Mouse (Mus musculus) midbrain, embryonic 14.5 days (tissue): ENCODE measurements around the gene Syn2. TPM values are rescaled to one million over a fixed set of nuclear protein-coding genes. Genes with fewer than 3 reads are reported as not detected.

ENCODE experiments used
- ATAC-seq: fragments of 200-750 bp; cut with Nextera tagmentation; 2 replicates; pipeline ENCODE4 v1.8.0; 2017; ENCODE audit warnings: moderate number of reproducible peaks, moderate library complexity; ENCODE audit not compliant: low FRiP score, low TSS enrichment
- DNase-seq: peaks from one replicate; pipeline ENCODE4 v3.0.0-alpha.2; 2015
- H3K27ac ChIP-seq: fragments of 300-500 bp; sonication (generic); replicated peaks from 2 replicates; pipeline ENCODE4 v1.5.1; 2014; ENCODE audit warnings: mild to moderate bottlenecking, low read depth, low read length, moderate library complexity
- H3K27me3 ChIP-seq: fragments of 300-500 bp; sonication (generic); 2 replicates; pipeline ENCODE4 v1.6.1; 2014; ENCODE audit warnings: low read length, control low read depth, mixed read lengths; ENCODE audit not compliant: control insufficient read depth, insufficient read depth
- H3K36me3 ChIP-seq: fragments of 300-500 bp; sonication (generic); 2 replicates; pipeline ENCODE4 v1.6.1; 2014; ENCODE audit warnings: low read length, control low read depth; ENCODE audit not compliant: control insufficient read depth, insufficient read depth
- H3K4me1 ChIP-seq: fragments of 300-500 bp; sonication (generic); 2 replicates; pipeline ENCODE4 v1.6.1; 2014; ENCODE audit warnings: mild to moderate bottlenecking, antibody characterized with exemption, low read length, control low read depth; ENCODE audit not compliant: control insufficient read depth, insufficient read depth
- H3K4me2 ChIP-seq: fragments of 300-500 bp; sonication (generic); 2 replicates; pipeline ENCODE4 v1.6.1; 2014; ENCODE audit warnings: mild to moderate bottlenecking, low read length, moderate library complexity
- H3K4me3 ChIP-seq: fragments of 300-500 bp; sonication (generic); replicated peaks from 2 replicates; pipeline ENCODE4 v1.5.1; 2014; ENCODE audit warnings: low read depth, low read length
- H3K9ac ChIP-seq: fragments of 300-500 bp; sonication (generic); replicated peaks from 2 replicates; pipeline ENCODE4 v1.6.1; 2014; ENCODE audit warnings: mild to moderate bottlenecking, low read length, moderate library complexity
- H3K9me3 ChIP-seq: fragments of 300-500 bp; sonication (generic); 2 replicates; pipeline ENCODE4 v1.6.1; 2016; ENCODE audit warnings: low read length, control low read depth, mixed read lengths; ENCODE audit not compliant: control insufficient read depth
- WGBS: fragments of 180-500 bp; shearing (Covaris S2); extraction: QIAGEN DNeasy Blood & Tissue Kit; methylation state at CpG from one replicate; pipeline ENCODE4 v1.1.7; 2014; 5-methylcytosine and 5-hydroxymethylcytosine counted together
- polyA plus RNA-seq: library from polyadenylated mRNA; unstranded; fragments of >200 nt; fragmentation: Nextera tagmentation; extraction: Ambion mirVana; gene quantifications from 2 replicates; pipeline ENCODE4 v1.2.1, GENCODE M21; 2014

Syn2 gene
- polyA plus RNA-seq, 1 experiment from 2014 or later, result 39.9 TPM

GRCm38 (mm10) chr6:115269561-115269960 is 134.9 kb downstream of the Syn2 start:
- Histone ChIP-seq H3K4me1 (0 out of 2 replicates have a peak, but pooled peaks cover 4% of the 10 kb centered on the region), H3K4me3 (no peak overlapping the region), H3K27ac (no peak overlapping the region), H3K9me3 (no peaks in the 10 kb centered on the region), H3K4me2 (no peak overlapping the region), H3K36me3 (no peaks in the 10 kb centered on the region), H3K27me3 (no peaks in the 10 kb centered on the region), H3K9ac (no peak overlapping the region)
- DNase-seq, result no peak
- no peak for ATAC-seq
- WGBS, result 83% methylated on average over 5 of the region's 5 CpGs

- no peaks in the 10 kb centered on the region for H3K27me3 ChIP-seq
- H3K9ac ChIP-seq, result no peak overlapping the region
- no peak overlapping the region for H3K27ac ChIP-seq
- H3K4me2 ChIP-seq, result no peak overlapping the region
- H3K9me3 ChIP-seq, result no peaks in the 10 kb centered on the region
- ATAC-seq (no peak), DNase-seq (no peak)
- H3K36me3 ChIP-seq, result no peaks in the 10 kb centered on the region
- H3K4me3 ChIP-seq, result no peak overlapping the region
- WGBS, result 76% methylated on average over 2 of the region's 2 CpGs
- H3K4me1 ChIP-seq, result 0 out of 2 replicates have a peak, but pooled peaks cover 4% of the 10 kb centered on the region
These were observed 135.4 kb downstream of the Syn2 start for GRCm38 (mm10) chr6:115270085-115270484.

- no peak for ATAC-seq
- WGBS, result 63% methylated on average over 3 of the region's 3 CpGs
- H3K9ac ChIP-seq, result no peak overlapping the region
- DNase-seq, result no peak
- H3K27me3 ChIP-seq, result no peaks in the 10 kb centered on the region
- H3K4me2 ChIP-seq, result no peak overlapping the region
- H3K4me1 ChIP-seq, result 0 out of 2 replicates have a peak, but pooled peaks cover 4% of the 10 kb centered on the region
- H3K36me3 ChIP-seq, result no peaks in the 10 kb centered on the region
- H3K9me3 ChIP-seq, result no peaks in the 10 kb centered on the region
- no peak overlapping the region for H3K27ac ChIP-seq
- no peak overlapping the region for H3K4me3 ChIP-seq
These were observed 136.6 kb downstream of the Syn2 start for GRCm38 (mm10) chr6:115271326-115271725.

GRCm38 (mm10) chr6:115271866-115272271 is 137.2 kb downstream of the Syn2 start:
- Histone ChIP-seq H3K27me3 (no peaks in the 10 kb centered on the region), H3K36me3 (no peaks in the 10 kb centered on the region), H3K4me3 (no peak overlapping the region), H3K9ac (no peak overlapping the region), H3K9me3 (no peaks in the 10 kb centered on the region), H3K4me2 (no peak overlapping the region), H3K4me1 (0 out of 2 replicates have a peak, but pooled peaks cover 4% of the 10 kb centered on the region), H3K27ac (no peak overlapping the region)
- ATAC-seq (no peak), DNase-seq (peak; percentile 35)
- WGBS, result 16% methylated on average over 4 of the region's 4 CpGs

- WGBS, result 91% methylated on average over 10 of the region's 10 CpGs
- H3K27me3 ChIP-seq, result no peaks in the 10 kb centered on the region
- no peak for ATAC-seq
- H3K27ac ChIP-seq, result no peak overlapping the region
- 0 out of 2 replicates have a peak, but pooled peaks cover 4% of the 10 kb centered on the region for H3K4me1 ChIP-seq
- H3K4me2 ChIP-seq, result no peak overlapping the region
- H3K36me3 ChIP-seq, result no peaks in the 10 kb centered on the region
- no peak overlapping the region for H3K9ac ChIP-seq
- no peak for DNase-seq
- H3K9me3 ChIP-seq, result no peaks in the 10 kb centered on the region
- no peak overlapping the region for H3K4me3 ChIP-seq
These were observed 138.6 kb downstream of the Syn2 start for GRCm38 (mm10) chr6:115273346-115273745.

- Histone ChIP-seq H3K27ac (no peak overlapping the region), H3K36me3 (no peaks in the 10 kb centered on the region), H3K9ac (no peak overlapping the region), H3K9me3 (no peaks in the 10 kb centered on the region), H3K4me1 (0 out of 2 replicates have a peak, but pooled peaks cover 4% of the 10 kb centered on the region), H3K27me3 (no peaks in the 10 kb centered on the region), H3K4me2 (no peak overlapping the region), H3K4me3 (no peak overlapping the region)
- ATAC-seq (no peak), DNase-seq (no peak)
- WGBS, result 84% methylated on average over 9 of the region's 9 CpGs
These were observed 140.0 kb downstream of the Syn2 start for GRCm38 (mm10) chr6:115274705-115275104.

- no peak for ATAC-seq
- Histone ChIP-seq H3K36me3 (no peaks in the 10 kb centered on the region), H3K9me3 (no peaks in the 10 kb centered on the region), H3K27me3 (no peaks in the 10 kb centered on the region), H3K4me1 (0 out of 2 replicates have a peak, but pooled peaks cover 4% of the 10 kb centered on the region), H3K9ac (no peak overlapping the region), H3K4me3 (no peak overlapping the region), H3K4me2 (no peak overlapping the region), H3K27ac (no peak overlapping the region)
- 91% methylated on average over 10 of the region's 10 CpGs for WGBS
- DNase-seq, result no peak
These were observed 140.6 kb downstream of the Syn2 start for GRCm38 (mm10) chr6:115275116-115275815.

GRCm38 (mm10) chr6:115278086-115278485 is 143.4 kb downstream of the Syn2 start:
- H3K9ac ChIP-seq, result no peak overlapping the region
- no peak overlapping the region for H3K4me3 ChIP-seq
- no peak overlapping the region for H3K27ac ChIP-seq
- no peak overlapping the region for H3K4me2 ChIP-seq
- WGBS, result 82% methylated on average over 8 of the region's 8 CpGs
- 0 out of 2 replicates have a peak, but pooled peaks cover 7% of the 10 kb centered on the region for H3K36me3 ChIP-seq
- no peaks in the 10 kb centered on the region for H3K27me3 ChIP-seq
- no peaks in the 10 kb centered on the region for H3K4me1 ChIP-seq
- no peaks in the 10 kb centered on the region for H3K9me3 ChIP-seq
- ATAC-seq (no peak), DNase-seq (no peak)

GRCm38 (mm10) chr6:115279639-115280038 is 144.9 kb downstream of the Syn2 start:
- no peaks in the 10 kb centered on the region for H3K4me1 ChIP-seq
- H3K4me3 ChIP-seq, result no peak overlapping the region
- H3K27ac ChIP-seq, result no peak overlapping the region
- DNase-seq (no peak), ATAC-seq (no peak)
- 0 out of 2 replicates have a peak, but pooled peaks cover 7% of the 10 kb centered on the region for H3K36me3 ChIP-seq
- WGBS, result 78% methylated on average over 2 of the region's 2 CpGs
- no peak overlapping the region for H3K4me2 ChIP-seq
- no peak overlapping the region for H3K9ac ChIP-seq
- no peaks in the 10 kb centered on the region for H3K27me3 ChIP-seq
- H3K9me3 ChIP-seq, result no peaks in the 10 kb centered on the region
